Mouse (Mus musculus) forebrain, postnatal 0 days (tissue): Measurements from ENCODE around the gene Zbed3. TPM values are rescaled to one million over a fixed set of nuclear protein-coding genes. Genes with fewer than 3 reads are reported as not detected.

Experiments
- ATAC-seq: fragments of 200-750 bp; cut with Nextera tagmentation; 2 replicates; pipeline ENCODE4 v1.8.0; 2017; ENCODE audit warnings: mild to moderate bottlenecking, moderate library complexity
- DNase-seq: peaks from one replicate; pipeline ENCODE4 v3.0.0-alpha.2; 2015
- H3K27ac ChIP-seq: fragments of 300-500 bp; sonication (generic); 2 replicates; pipeline ENCODE4 v1.5.1; 2014; ENCODE audit warnings: low read depth, mild to moderate bottlenecking, antibody characterized with exemption, low read length, moderate library complexity, mixed read lengths
- H3K27me3 ChIP-seq: fragments of 300-500 bp; sonication (generic); 2 replicates; pipeline ENCODE4 v1.6.1; 2014; ENCODE audit warnings: mild to moderate bottlenecking, low read length, mixed read lengths; ENCODE audit not compliant: insufficient read depth
- H3K36me3 ChIP-seq: fragments of 300-500 bp; sonication (generic); 2 replicates; pipeline ENCODE4 v1.6.1; 2014; ENCODE audit warnings: mild to moderate bottlenecking, moderate library complexity; ENCODE audit not compliant: insufficient read depth
- H3K4me1 ChIP-seq: fragments of 300-500 bp; sonication (generic); 2 replicates; pipeline ENCODE4 v1.6.1; 2014; ENCODE audit warnings: antibody characterized with exemption; ENCODE audit not compliant: insufficient read depth
- H3K4me2 ChIP-seq: fragments of 300-500 bp; sonication (generic); 2 replicates; pipeline ENCODE4 v1.6.1; 2014; ENCODE audit warnings: low read depth, mild to moderate bottlenecking, moderate library complexity
- H3K4me3 ChIP-seq: fragments of 300-500 bp; sonication (generic); 2 replicates; pipeline ENCODE4 v1.5.1; 2014; ENCODE audit warnings: low read depth, low read length, mixed read lengths
- H3K9ac ChIP-seq: fragments of 300-500 bp; sonication (generic); 2 replicates; pipeline ENCODE4 v1.6.1; 2014; ENCODE audit warnings: mild to moderate bottlenecking
- H3K9me3 ChIP-seq: fragments of 300-500 bp; sonication (generic); 2 replicates; pipeline ENCODE4 v1.6.1; 2016; ENCODE audit warnings: low read length
- CTCF ChIP-seq: sonication (generic); IDR thresholded peaks from 2 replicates; pipeline ENCODE4 v1.5.1; 2016; ENCODE audit warnings: antibody characterized with exemption, control low read depth, low read depth
- WGBS: fragments of 180-500 bp; shearing (Covaris S2); extraction: QIAGEN DNeasy Blood & Tissue Kit; methylation state at CpG from one replicate; pipeline ENCODE4 v1.1.7; 2014; 5-methylcytosine and 5-hydroxymethylcytosine counted together
- polyA plus RNA-seq: library from polyadenylated mRNA; unstranded; fragments of >200 nt; fragmentation: Nextera tagmentation; extraction: Ambion mirVana; gene quantifications from 2 replicates; pipeline ENCODE4 v1.2.1, GENCODE M21; 2015
- total RNA-seq: library from RNA; depleted of rRNA; stranded (reverse); fragments of >200 nt; gene quantifications from 2 replicates; pipeline ENCODE4 v1.2.3, GENCODE M21; 2014

The Zbed3 gene
- total and polyA plus RNA-seq, 2 experiments from 2014 or later: 15.8 to 31.4 TPM

DNA sequence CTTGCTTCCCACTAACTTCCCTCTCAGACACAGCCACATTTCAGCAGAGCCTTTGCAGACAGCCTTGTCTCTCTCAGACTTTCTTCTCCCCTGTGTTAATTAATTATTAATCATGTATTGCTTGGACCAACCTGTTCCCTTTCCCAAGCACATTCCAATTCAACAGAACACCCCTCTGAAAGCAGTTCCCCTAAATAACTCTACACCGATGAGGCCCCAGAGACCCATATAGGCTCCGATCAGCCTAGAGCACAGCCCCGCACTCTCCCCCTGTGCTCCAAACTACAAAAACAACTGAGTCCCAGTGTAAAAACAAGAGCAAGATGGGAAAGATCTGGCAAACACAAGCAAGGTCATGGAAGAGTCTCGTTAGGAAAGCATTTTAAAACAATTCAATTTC lies 16.8 kb upstream of the Zbed3 start:
- DNase-seq (no peak), ATAC-seq (no peak)
- Histone ChIP-seq H3K4me2 (no peak overlapping the region), H3K9ac (no peak overlapping the region), H3K27me3 (no peaks in the 10 kb centered on the region), H3K4me1 (no peaks in the 10 kb centered on the region), H3K9me3 (no peaks in the 10 kb centered on the region), H3K4me3 (no peak overlapping the region), H3K36me3 (no peaks in the 10 kb centered on the region), H3K27ac (no peak overlapping the region)
- no peak for TF ChIP-seq CTCF
- 71% methylated on average over 4 of the region's 4 CpGs for WGBS

DNA sequence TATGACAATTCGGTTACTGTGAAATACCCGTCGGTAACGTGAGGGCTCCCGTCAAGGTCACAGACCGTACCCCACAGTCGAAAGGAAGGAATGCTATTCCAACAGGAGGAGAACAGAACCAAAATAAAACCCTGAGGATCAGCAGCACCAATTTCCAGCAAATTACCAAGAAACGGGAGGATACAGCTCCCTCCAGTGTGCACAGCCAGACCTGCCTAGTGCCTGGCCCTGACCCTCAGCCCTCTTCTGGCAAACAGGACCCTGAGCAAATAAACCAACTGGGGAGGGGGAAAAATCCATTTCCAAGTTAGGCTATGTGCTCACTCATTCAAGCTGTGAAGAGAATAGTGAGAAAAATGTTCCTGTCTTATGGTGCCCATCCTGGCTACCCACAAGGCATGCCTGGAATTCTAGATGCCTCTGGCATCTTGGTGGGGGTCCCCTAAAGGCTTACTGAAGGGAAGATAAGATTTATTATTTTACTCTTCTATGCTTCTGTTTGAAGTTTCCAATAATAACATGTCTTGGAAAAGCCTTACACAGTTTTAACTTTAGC lies 16.2 kb upstream of the Zbed3 start:
- Histone ChIP-seq H3K9ac (no peak overlapping the region), H3K4me1 (no peaks in the 10 kb centered on the region), H3K4me2 (no peak overlapping the region), H3K36me3 (no peaks in the 10 kb centered on the region), H3K27ac (no peak overlapping the region), H3K4me3 (no peak overlapping the region), H3K9me3 (no peaks in the 10 kb centered on the region), H3K27me3 (no peaks in the 10 kb centered on the region)
- DNase-seq: no peak
- ATAC-seq: no peak
- WGBS: 84% methylated on average over 8 of the region's 8 CpGs
- no peak for TF ChIP-seq CTCF

DNA sequence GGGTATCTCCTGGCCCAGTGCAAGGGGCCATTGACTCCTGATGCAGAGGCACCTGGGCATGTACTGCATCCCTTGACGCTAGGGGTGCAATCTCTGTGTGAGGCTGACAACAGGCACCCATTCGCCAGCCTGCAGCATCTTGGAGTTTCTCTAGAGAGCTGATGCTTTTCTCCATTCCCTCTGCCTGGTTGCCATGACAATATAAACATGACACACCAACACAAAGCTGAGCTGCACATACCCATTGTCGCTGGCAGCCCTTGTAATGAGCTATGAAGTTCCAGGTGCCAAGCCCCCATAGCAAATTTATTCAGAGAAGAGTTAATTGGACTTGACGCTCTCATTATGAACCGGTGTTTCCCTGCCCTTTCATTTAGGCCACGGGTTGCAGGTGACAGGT lies 11.4 kb upstream of the Zbed3 start:
- ATAC-seq: peak; percentile 91
- H3K36me3 ChIP-seq: no peaks in the 10 kb centered on the region
- H3K27ac ChIP-seq: no peak overlapping the region
- H3K4me1 ChIP-seq: no peaks in the 10 kb centered on the region
- no peak overlapping the region for H3K9ac ChIP-seq
- peak; percentile 24; the same call in 1 of the 2 replicates for TF ChIP-seq CTCF
- no peaks in the 10 kb centered on the region for H3K9me3 ChIP-seq
- 25% methylated on average over 6 of the region's 6 CpGs for WGBS
- DNase-seq: peak; percentile 69
- no peaks in the 10 kb centered on the region for H3K27me3 ChIP-seq
- no peak overlapping the region for H3K4me2 ChIP-seq
- no peak overlapping the region for H3K4me3 ChIP-seq

DNA sequence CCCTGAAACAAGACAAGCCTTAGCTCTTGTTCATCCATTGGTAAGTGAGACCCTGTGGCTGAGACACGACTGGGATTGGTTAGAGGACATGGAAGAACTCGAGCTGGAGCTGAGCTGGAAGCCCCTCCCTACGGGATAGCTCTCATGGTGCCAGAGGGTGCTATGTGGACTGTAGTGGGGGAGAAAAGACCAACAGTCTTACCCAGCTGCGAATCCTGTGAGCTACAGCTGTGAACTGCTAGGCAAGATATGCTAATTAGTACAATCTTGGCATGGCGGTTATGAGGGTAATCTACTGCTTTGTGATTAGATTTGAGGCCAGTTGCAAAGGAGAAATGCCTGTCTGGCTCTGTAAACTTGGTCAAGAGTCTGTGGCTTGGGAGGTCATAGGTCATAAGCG lies 4.3 kb upstream of the Zbed3 start:
- ATAC-seq: peak; percentile 72
- 70% methylated on average over 6 of the region's 6 CpGs for WGBS
- TF ChIP-seq CTCF: no peak

DNA sequence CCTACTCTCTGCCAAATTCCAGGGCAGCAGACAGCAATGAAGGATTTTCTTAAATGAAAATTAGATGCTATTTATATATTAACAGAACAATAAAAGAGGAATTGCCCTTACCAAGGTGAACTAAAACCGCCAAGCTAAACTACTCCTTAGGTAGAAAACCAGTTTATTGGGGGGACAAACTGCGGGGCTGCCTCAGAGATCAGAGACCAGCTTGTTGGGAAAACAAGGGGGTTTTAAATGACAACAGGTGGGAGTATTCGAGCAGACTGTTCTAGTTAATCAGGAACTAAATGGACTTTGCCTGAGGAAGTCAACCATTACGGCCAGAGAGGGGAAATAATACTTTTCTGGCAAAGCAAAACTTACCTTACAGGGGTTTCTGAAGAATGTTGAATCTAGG lies 3.0 kb upstream of the Zbed3 start:
- no peak for ATAC-seq
- Histone ChIP-seq H3K9me3 (no peaks in the 10 kb centered on the region), H3K4me3 (no peak overlapping the region), H3K36me3 (no peaks in the 10 kb centered on the region), H3K27ac (no peak overlapping the region), H3K4me1 (no peaks in the 10 kb centered on the region), H3K27me3 (no peaks in the 10 kb centered on the region), H3K4me2 (no peak overlapping the region), H3K9ac (no peak overlapping the region)
- TF ChIP-seq CTCF: no peak
- WGBS: 70% methylated on average over 4 of the region's 4 CpGs
- DNase-seq: no peak

More for the DNA sequence above, 4.3 kb upstream of the Zbed3 start:
- Histone ChIP-seq H3K36me3 (no peaks in the 10 kb centered on the region), H3K4me2 (no peak overlapping the region), H3K4me1 (no peaks in the 10 kb centered on the region), H3K27me3 (no peaks in the 10 kb centered on the region), H3K4me3 (no peak overlapping the region), H3K27ac (no peak overlapping the region), H3K9me3 (no peaks in the 10 kb centered on the region), H3K9ac (no peak overlapping the region)
- no peak for DNase-seq

DNA sequence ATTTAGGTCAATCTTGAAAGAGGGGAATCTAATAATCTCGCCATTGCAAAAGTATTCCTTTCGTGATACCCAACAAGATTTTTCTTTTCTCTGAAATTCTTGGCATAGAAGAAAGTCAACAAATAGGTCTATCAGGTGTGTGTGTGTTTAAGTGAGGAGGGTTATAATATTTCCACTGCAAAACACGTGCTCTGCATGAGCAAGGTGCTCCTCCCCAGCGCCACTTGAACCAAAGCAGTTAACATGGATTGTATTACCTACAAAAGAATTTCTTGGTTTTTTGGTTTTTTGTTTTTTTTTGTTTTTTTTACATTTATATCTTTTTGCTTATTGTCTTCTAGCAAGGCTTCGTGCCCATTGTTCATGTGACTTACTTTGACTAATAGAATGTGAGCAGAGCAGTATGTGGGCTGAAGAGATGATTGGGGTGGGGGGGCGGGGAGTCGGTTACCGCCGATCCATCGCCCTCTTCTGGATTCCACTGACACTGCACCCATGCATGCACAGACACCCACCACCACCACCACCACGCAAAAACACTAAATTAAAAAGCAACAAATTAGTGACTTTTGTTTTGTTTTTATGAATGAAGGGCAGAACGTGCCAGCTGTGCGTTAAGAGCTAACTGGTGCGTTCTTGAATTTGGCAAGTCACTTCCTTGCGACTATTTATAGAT lies 676 bp downstream of the Zbed3 start:
- DNase-seq (no peak), ATAC-seq (peak; percentile 85)
- WGBS: 22% methylated on average over 15 of the region's 15 CpGs
- Histone ChIP-seq H3K36me3 (no peaks in the 10 kb centered on the region), H3K27ac (peak overlapping the region; percentile 94), H3K4me1 (peaks cover 10% of the 10 kb centered on the region), H3K27me3 (no peaks in the 10 kb centered on the region), H3K4me2 (peak overlapping the region; percentile 63), H3K9me3 (no peaks in the 10 kb centered on the region), H3K4me3 (peak overlapping the region; percentile 75), H3K9ac (peak overlapping the region; percentile 96)
- peak; percentile 68 for TF ChIP-seq CTCF

DNA sequence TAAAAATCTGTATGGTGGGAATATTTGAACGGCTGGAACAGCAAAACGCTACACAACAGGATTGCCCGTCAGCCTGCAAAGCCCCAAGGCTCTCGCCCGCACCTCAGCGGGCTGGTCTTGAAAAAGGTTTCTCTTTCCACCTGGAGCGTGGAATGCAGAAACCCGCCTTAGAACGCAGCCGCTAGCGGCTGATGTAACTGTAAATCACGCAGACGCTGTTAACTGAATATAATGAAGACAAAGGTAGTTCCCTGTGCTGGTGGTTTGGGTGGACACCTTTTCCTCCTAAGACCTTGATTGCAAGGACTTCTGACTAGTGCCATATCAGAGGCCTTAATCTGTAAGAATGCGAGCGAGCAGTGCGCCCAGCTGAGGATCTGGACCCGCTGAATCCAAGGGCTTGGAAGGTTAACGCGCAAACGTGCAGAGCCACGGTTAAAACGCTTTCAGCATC lies 1.2 kb downstream of the Zbed3 start:
- no peaks in the 10 kb centered on the region for H3K27me3 ChIP-seq
- no peaks in the 10 kb centered on the region for H3K36me3 ChIP-seq
- no peak for TF ChIP-seq CTCF
- DNase-seq: peak; percentile 85
- under 1% methylated on average over 22 of the region's 22 CpGs for WGBS
- peak overlapping the region; percentile 96 for H3K9ac ChIP-seq
- H3K4me2 ChIP-seq: peak overlapping the region; percentile 63
- no peaks in the 10 kb centered on the region for H3K9me3 ChIP-seq
- peak overlapping the region; percentile 75 for H3K4me3 ChIP-seq
- H3K27ac ChIP-seq: peak overlapping the region; percentile 94
- peaks cover 10% of the 10 kb centered on the region for H3K4me1 ChIP-seq
- ATAC-seq: peak; percentile 32
